Mouse (Mus musculus) liver, embryonic 14.5 days (tissue): ENCODE measurements around the gene Npdc1. TPM values are rescaled to one million over a fixed set of nuclear protein-coding genes. Genes with fewer than 3 reads are reported as not detected.

ENCODE experiments used
- ATAC-seq: fragments of 200-750 bp; cut with Nextera tagmentation; 2 replicates; pipeline ENCODE4 v1.8.0; 2017; ENCODE audit warnings: moderate number of reproducible peaks, mild to moderate bottlenecking, moderate library complexity; ENCODE audit not compliant: insufficient read depth
- DNase-seq, 3 experiments: peaks; one replicate each; pipeline ENCODE4 v3.0.0-alpha.2; 2012 to 2013; ENCODE audit warnings: low read depth in 3 of 3, low spot score in 3 of 3
- H3K27ac ChIP-seq: fragments of 300-500 bp; sonication (generic); 2 replicates; pipeline ENCODE4 v1.5.1; 2014; ENCODE audit warnings: moderate library complexity, mild to moderate bottlenecking, control low read depth, inconsistent platforms
- H3K27me3 ChIP-seq: fragments of 300-500 bp; sonication (generic); 2 replicates; pipeline ENCODE4 v1.6.1; 2014; ENCODE audit warnings: mild to moderate bottlenecking, low read length, moderate library complexity; ENCODE audit not compliant: control insufficient read depth, insufficient read depth
- H3K36me3 ChIP-seq: fragments of 300-500 bp; sonication (generic); replicated peaks from 2 replicates; pipeline ENCODE4 v1.6.1; 2014; ENCODE audit warnings: low read depth; ENCODE audit not compliant: control insufficient read depth, insufficient read depth
- H3K4me1 ChIP-seq, 2 experiments: fragments of 200-500 bp in 1 of 2; fragments of 300-500 bp in 1 of 2; sonication (generic) in 1 of 2; replicated peaks; 2 replicates each; pipeline ENCODE4 v1.6.1; 2012 to 2014; ENCODE audit warnings: antibody characterized with exemption in 1 of 2, inconsistent platforms in 1 of 2, low read length in 1 of 2; ENCODE audit not compliant: control insufficient read depth in 2 of 2, insufficient read depth in 2 of 2
- H3K4me2 ChIP-seq: fragments of 300-500 bp; sonication (generic); 2 replicates; pipeline ENCODE4 v1.6.1; 2014; ENCODE audit warnings: low read depth, mild to moderate bottlenecking, control low read depth, moderate library complexity
- H3K4me3 ChIP-seq, 2 experiments: fragments of 200-500 bp in 1 of 2; fragments of 300-500 bp in 1 of 2; sonication (generic) in 1 of 2; 2 replicates each; pipeline ENCODE4 v1.5.1; 2012 to 2014; ENCODE audit warnings: low read depth in 2 of 2, low read length in 2 of 2, mild to moderate bottlenecking in 2 of 2, control low read depth in 1 of 2, inconsistent platforms in 1 of 2, moderate library complexity in 1 of 2; ENCODE audit not compliant: insufficient read depth in 1 of 2
- H3K9ac ChIP-seq: fragments of 300-500 bp; sonication (generic); replicated peaks from 2 replicates; pipeline ENCODE4 v1.6.1; 2014; ENCODE audit warnings: mild to moderate bottlenecking, control low read depth, moderate library complexity
- H3K9me3 ChIP-seq: fragments of 300-500 bp; sonication (generic); 2 replicates; pipeline ENCODE4 v1.6.1; 2016; ENCODE audit warnings: low read length, mixed read lengths; ENCODE audit not compliant: control insufficient read depth
- CTCF ChIP-seq: IDR thresholded peaks from 2 replicates; pipeline ENCODE4 v1.5.1; 2016; ENCODE audit warnings: antibody characterized with exemption, low read depth, control low read depth
- EP300 ChIP-seq: IDR thresholded peaks from 2 replicates; pipeline ENCODE4 v1.6.1; 2016; ENCODE audit warnings: antibody characterized with exemption, low read depth
- WGBS: fragments of 180-500 bp; shearing (Covaris S2); extraction: QIAGEN DNeasy Blood & Tissue Kit; methylation state at CpG from one replicate; pipeline ENCODE4 v1.1.7; 2014; ENCODE audit not compliant: insufficient replicate concordance; 5-methylcytosine and 5-hydroxymethylcytosine counted together
- polyA plus RNA-seq, 2 experiments: library from polyadenylated mRNA; depleted of rRNA in 1 of 2; stranded (reverse) in 1 of 2; unstranded in 1 of 2; fragments of >200 nt; fragmentation: Nextera tagmentation in 1 of 2; extraction: Ambion mirVana in 1 of 2; gene quantifications; 2 replicates each; pipeline versions ENCODE4 v1.2.1 to v1.2.3; 2012 to 2014

Gene Npdc1
- polyA plus RNA-seq, 2 experiments = 2.4 to 3.4 TPM

- peak within 1 kb of the TSS; percentile 51 for H3K9ac ChIP-seq
Measured at GRCm38 (mm10) chr2:25365091-25365761, 33.9 kb upstream of the Npdc1 start, which contains the start of gene Uap1l1. TSS of gene Uap1l1 (minus strand) at chr2:25365682.

GRCm38 (mm10) chr2:25369996-25370395 is 29.2 kb upstream of the Npdc1 start:
- no peaks in the 10 kb centered on the region; the same call in none of the 2 replicates for H3K36me3 ChIP-seq
- H3K4me1 ChIP-seq = peaks cover 20 to 35% of the 10 kb centered on the region in 2 experiments
- peaks cover 4% of the 10 kb centered on the region; the same call in 1 of the 2 replicates for H3K27me3 ChIP-seq
- peak; percentile 27; the same call in 1 of the 2 replicates for TF ChIP-seq EP300
- no peak for TF ChIP-seq CTCF
- H3K9me3 ChIP-seq = no peaks in the 10 kb centered on the region
- peak overlapping the region; percentile 63 for H3K27ac ChIP-seq
- DNase-seq (peak in 2 of 3 experiments; percentile 42 to 49), ATAC-seq (peak; percentile 49)
- H3K4me3 ChIP-seq = peak overlapping the region; percentile 3 to 23; a peak in 2 of 4 replicates
- WGBS = 23% methylated on average over 3 of the region's 3 CpGs
- peak overlapping the region; percentile 33 for H3K9ac ChIP-seq
- H3K4me2 ChIP-seq = peak overlapping the region; percentile 70

More at GRCm38 (mm10) chr2:25365091-25365761, 33.9 kb upstream of the Npdc1 start, which contains the start of gene Uap1l1:
- WGBS = under 1% methylated on average over 54 of the region's 54 CpGs
- H3K4me2 ChIP-seq = peak within 1 kb of the TSS; percentile 88
- H3K27ac ChIP-seq = no peak within 1 kb of the TSS
- peaks cover 2 to 10% of the 10 kb centered on the region in 2 experiments for H3K4me1 ChIP-seq
- H3K27me3 ChIP-seq = peaks cover 4% of the 10 kb centered on the region; the same call in 1 of the 2 replicates
- H3K9me3 ChIP-seq = no peaks in the 10 kb centered on the region
- TF ChIP-seq CTCF (no peak), EP300 (no peak)
- ATAC-seq (peak; percentile 67), DNase-seq (peak in 2 of 3 experiments; percentile 40 to 52)
- no peaks in the 10 kb centered on the region for H3K36me3 ChIP-seq
- peak within 1 kb of the TSS; percentile 51 to 67 for H3K4me3 ChIP-seq

- TF ChIP-seq CTCF (0 out of 2 replicates have a peak, but pooled peaks have one; percentile 2), EP300 (no peak)
- DNase-seq = peak; percentile 84 to 86 (median 84)
- peak within 1 kb of the TSS; percentile 75 to 94 for H3K4me3 ChIP-seq
- peak within 1 kb of the TSS; percentile 80 for H3K9ac ChIP-seq
- peak within 1 kb of the TSS; percentile 92 for H3K4me2 ChIP-seq
- no peaks in the 10 kb centered on the region for H3K9me3 ChIP-seq
- H3K27ac ChIP-seq = peak within 1 kb of the TSS; percentile 87
- WGBS = 2% methylated on average over 65 of the region's 65 CpGs
- peaks cover 14% of the 10 kb centered on the region for H3K36me3 ChIP-seq
- peaks cover 24 to 31% of the 10 kb centered on the region in 2 experiments for H3K4me1 ChIP-seq
- peak; percentile 84 for ATAC-seq
- H3K27me3 ChIP-seq = no peaks in the 10 kb centered on the region
Measured at GRCm38 (mm10) chr2:25371764-25372643, 27.1 kb upstream of the Npdc1 start, which contains the start of gene Sapcd2. TSS of gene Sapcd2 (plus strand) at chr2:25372321.

GRCm38 (mm10) chr2:25372644-25373391 is 26.3 kb upstream of the Npdc1 start:
- peaks cover 24 to 31% of the 10 kb centered on the region in 2 experiments for H3K4me1 ChIP-seq
- H3K4me3 ChIP-seq = peak overlapping the region; percentile 75 to 94
- peak overlapping the region; percentile 87 for H3K27ac ChIP-seq
- H3K4me2 ChIP-seq = peak overlapping the region; percentile 92
- no peak for TF ChIP-seq CTCF
- no peak for TF ChIP-seq EP300
- WGBS = under 1% methylated on average over 42 of the region's 42 CpGs
- ATAC-seq (peak; percentile 39), DNase-seq (peak; percentile 31 to 49 (median 49))
- no peaks in the 10 kb centered on the region for H3K9me3 ChIP-seq
- peaks cover 21% of the 10 kb centered on the region for H3K36me3 ChIP-seq
- peak overlapping the region; percentile 80 for H3K9ac ChIP-seq
- H3K27me3 ChIP-seq = no peaks in the 10 kb centered on the region
